Mouse (Mus musculus) layer of hippocampus, postnatal 25 days (tissue): ENCODE data around the gene Ccm2. TPM values are rescaled to one million over a fixed set of nuclear protein-coding genes. Genes with fewer than 3 reads are reported as not detected.

Source experiments
- DNase-seq, 2 experiments: peaks; one replicate each; pipeline ENCODE4 v3.0.0; 2022; ENCODE audit warnings: mixed read lengths in 2 of 2, low spot score in 1 of 2; ENCODE audit errors: extremely low spot score in 1 of 2
- total RNA-seq, 2 experiments: library from RNA; stranded (reverse); gene quantifications; 2 replicates each; pipeline ENCODE4 v1.2.3; 2021

The Ccm2 gene
- total RNA-seq, 2 experiments from 2014 or later = 51.8 to 54.9 TPM

DNA sequence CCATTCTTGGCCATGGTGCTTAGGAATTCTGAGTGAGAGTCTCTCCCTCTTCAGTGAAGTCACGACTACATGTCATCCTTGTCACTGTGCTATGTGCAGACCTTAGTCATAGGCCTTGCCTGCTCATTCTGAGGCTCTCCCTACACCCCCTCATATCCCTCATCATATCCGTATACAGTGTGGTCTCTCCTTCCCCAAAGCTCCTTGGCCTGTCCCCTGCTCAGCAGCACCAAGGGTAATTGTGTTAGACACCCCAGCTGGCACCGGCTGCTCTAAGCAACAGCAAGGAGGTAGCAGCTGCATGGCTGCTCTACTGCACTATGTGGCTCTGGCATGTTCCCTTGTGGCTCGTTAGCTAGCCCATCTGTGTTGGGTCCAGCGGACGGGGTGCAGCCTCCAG, 97.9 kb downstream of the Ccm2 start:
- DNase-seq = no peak

Other genes with a start within 250 kb of the Ccm2 start
- 100 to 1,000 TPM; 165 to 189 TPM for gene Zmiz2, start 157.8 kb upstream of the Ccm2 start, total RNA-seq
- gene Ppia, start 131.4 kb upstream of the Ccm2 start, total RNA-seq = 1,000 to 10,000 TPM; 1,673 to 1,893 TPM
- gene H2afv, start 102.4 kb upstream of the Ccm2 start, total RNA-seq = 10 to 100 TPM; 40.9 to 42.0 TPM
- gene Purb, start 71.0 kb upstream of the Ccm2 start, total RNA-seq = 100 to 1,000 TPM; 253 to 270 TPM
- under 1 TPM; 0.20 to 0.47 TPM for gene Myo1g, start 25.9 kb upstream of the Ccm2 start, total RNA-seq
- gene Nacad, start 59.2 kb downstream of the Ccm2 start, total RNA-seq = 10 to 100 TPM; 43.8 to 44.9 TPM
- gene Tbrg4, start 79.2 kb downstream of the Ccm2 start, total RNA-seq = 10 to 100 TPM; 45.0 to 53.0 TPM
- gene Wap, start 91.8 kb downstream of the Ccm2 start, total RNA-seq = not detected
- gene Ramp3, start 111.6 kb downstream of the Ccm2 start, total RNA-seq = 1 to 10 TPM; 4.7 to 7.4 TPM